ENCODE assay signal across 22 mouse cellular contexts in the genomic region with DNA sequence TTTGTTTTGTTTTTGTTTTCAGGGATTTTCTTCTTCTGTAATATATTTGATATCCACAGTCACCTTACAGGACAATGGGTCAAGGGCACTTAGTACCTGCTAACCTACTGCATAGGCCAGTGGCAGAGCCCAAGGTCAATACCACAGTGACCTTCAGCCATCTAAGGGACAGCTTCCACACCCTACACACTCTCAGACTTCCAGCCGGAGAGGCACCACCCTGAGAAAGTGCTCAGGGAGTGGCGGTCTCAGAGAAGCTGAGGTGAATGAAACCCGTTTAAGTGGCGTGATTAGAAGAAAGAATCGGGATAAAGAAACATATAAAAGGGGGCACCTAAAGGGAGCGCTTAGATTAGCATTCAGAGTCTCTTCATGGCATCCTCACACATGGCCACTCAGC.
"Had no signal": no experiment of that assay in that cellular context is flagged by ENCODE, and none has a peak within 500 bp of the region (broad histone marks: within the 10 kb centered on the region; RNA-seq: fewer than 3 reads in every experiment).

No protein-coding gene starts in this region.

- H3K36me3 ChIP-seq: heart, embryonic 13.5 days; heart, embryonic 15.5 days; hindbrain, embryonic 10.5 days; hindbrain, embryonic 12.5 days; intestine, embryonic 15.5 days; limb, embryonic 10.5 days; limb, embryonic 12.5 days; liver, embryonic 13.5 days had no signal

- H3K27ac ChIP-seq: gastrocnemius, adult 2 months; heart, adult 2 months; heart, embryonic 13.5 days; heart, embryonic 15.5 days; hindbrain, embryonic 10.5 days; hindbrain, embryonic 12.5 days; hindbrain, embryonic 14.5 days; intestine, embryonic 15.5 days; layer of hippocampus, adult 2 months; left cerebral cortex, adult 2 months; limb, embryonic 10.5 days; limb, embryonic 12.5 days; liver, embryonic 13.5 days had no signal

- DNase-seq: gastrocnemius, adult 2 months; gastrocnemius, postnatal 10 days; gastrocnemius, postnatal 25 days; heart, adult 2 months; heart, postnatal 4 days; kidney, adult 18-20 months; kidney, adult 8-10 months; kidney, postnatal 10 days; kidney, postnatal 25 days; kidney, postnatal 4 days; liver; liver, embryonic 13.5 days had no signal

- H3K4me3 ChIP-seq: gastrocnemius, adult 2 months; heart, adult 2 months; heart, embryonic 13.5 days; heart, embryonic 15.5 days; hindbrain, embryonic 10.5 days; hindbrain, embryonic 12.5 days; intestine, embryonic 15.5 days; layer of hippocampus, adult 2 months; left cerebral cortex, adult 2 months; limb, embryonic 10.5 days; limb, embryonic 12.5 days; liver, embryonic 13.5 days had no signal

- H3K9me3 ChIP-seq: heart, embryonic 13.5 days; heart, embryonic 15.5 days; hindbrain, embryonic 10.5 days; hindbrain, embryonic 12.5 days; intestine, embryonic 15.5 days; limb, embryonic 10.5 days; limb, embryonic 12.5 days; liver, embryonic 13.5 days had no signal

- H3K27me3 ChIP-seq: heart, embryonic 13.5 days; heart, embryonic 15.5 days; hindbrain, embryonic 12.5 days; intestine, embryonic 15.5 days; limb, embryonic 12.5 days; liver, embryonic 13.5 days had no signal

- H3K4me1 ChIP-seq: heart, embryonic 15.5 days; hindbrain, embryonic 10.5 days; hindbrain, embryonic 12.5 days; intestine, embryonic 15.5 days; liver, embryonic 13.5 days had no signal
